Mouse (Mus musculus) stomach, postnatal 0 days (tissue): ENCODE results near the gene Ypel5. TPM values are rescaled to one million over a fixed set of nuclear protein-coding genes. Genes with fewer than 3 reads are reported as not detected.

ENCODE experiments used
- ATAC-seq: fragments of 200-750 bp; cut with Nextera tagmentation; 2 replicates; pipeline ENCODE4 v1.8.0; 2017; ENCODE audit not compliant: low FRiP score, low TSS enrichment
- DNase-seq: peaks from one replicate; pipeline ENCODE4 v3.0.0-alpha.2; 2016; ENCODE audit warnings: low spot score
- H3K27ac ChIP-seq: fragments of 300-500 bp; sonication (generic); replicated peaks from 2 replicates; pipeline ENCODE4 v1.5.1; 2014; ENCODE audit warnings: mild to moderate bottlenecking, control low read depth
- H3K27me3 ChIP-seq: fragments of 300-500 bp; sonication (generic); 2 replicates; pipeline ENCODE4 v1.6.1; 2014; ENCODE audit warnings: low read length; ENCODE audit not compliant: control insufficient read depth, insufficient read depth
- H3K36me3 ChIP-seq: fragments of 300-500 bp; sonication (generic); 2 replicates; pipeline ENCODE4 v1.6.1; 2014; ENCODE audit warnings: low read length, mixed read lengths; ENCODE audit not compliant: control insufficient read depth, insufficient read depth
- H3K4me1 ChIP-seq: fragments of 300-500 bp; sonication (generic); replicated peaks from 2 replicates; pipeline ENCODE4 v1.6.1; 2014; ENCODE audit warnings: antibody characterized with exemption; ENCODE audit not compliant: control insufficient read depth, insufficient read depth
- H3K4me2 ChIP-seq: fragments of 300-500 bp; sonication (generic); replicated peaks from 2 replicates; pipeline ENCODE4 v1.6.1; 2014; ENCODE audit warnings: low read depth, mild to moderate bottlenecking, control low read depth, moderate library complexity
- H3K4me3 ChIP-seq: fragments of 300-500 bp; sonication (generic); 2 replicates; pipeline ENCODE4 v1.5.1; 2014; ENCODE audit warnings: low read depth, low read length, control low read depth
- H3K9ac ChIP-seq: fragments of 300-500 bp; sonication (generic); 2 replicates; pipeline ENCODE4 v1.6.1; 2014; ENCODE audit warnings: mild to moderate bottlenecking, low read length, control low read depth, mixed read lengths
- H3K9me3 ChIP-seq: fragments of 300-500 bp; sonication (generic); 2 replicates; pipeline ENCODE4 v1.6.1; 2016; ENCODE audit warnings: low read length; ENCODE audit not compliant: control insufficient read depth
- CTCF ChIP-seq: IDR thresholded peaks from 2 replicates; pipeline ENCODE4 v1.5.1; 2016; ENCODE audit warnings: antibody characterized with exemption, low read depth, mild to moderate bottlenecking, moderate library complexity
- EP300 ChIP-seq: optimal IDR thresholded peaks from 2 replicates; pipeline ENCODE3; 2016; ENCODE audit warnings: antibody characterized with exemption
- WGBS: fragments of 180-500 bp; shearing (Covaris S2); extraction: QIAGEN DNeasy Blood & Tissue Kit; methylation state at CpG from one replicate; pipeline ENCODE4 v1.1.7; 2014; 5-methylcytosine and 5-hydroxymethylcytosine counted together
- polyA plus RNA-seq: library from polyadenylated mRNA; unstranded; fragments of >200 nt; fragmentation: Nextera tagmentation; extraction: Ambion mirVana; gene quantifications from 2 replicates; pipeline ENCODE4 v1.2.1, GENCODE M21; 2015

Ypel5 gene
- 67.3 and 69.5 TPM in 2 replicates for polyA plus RNA-seq

DNA sequence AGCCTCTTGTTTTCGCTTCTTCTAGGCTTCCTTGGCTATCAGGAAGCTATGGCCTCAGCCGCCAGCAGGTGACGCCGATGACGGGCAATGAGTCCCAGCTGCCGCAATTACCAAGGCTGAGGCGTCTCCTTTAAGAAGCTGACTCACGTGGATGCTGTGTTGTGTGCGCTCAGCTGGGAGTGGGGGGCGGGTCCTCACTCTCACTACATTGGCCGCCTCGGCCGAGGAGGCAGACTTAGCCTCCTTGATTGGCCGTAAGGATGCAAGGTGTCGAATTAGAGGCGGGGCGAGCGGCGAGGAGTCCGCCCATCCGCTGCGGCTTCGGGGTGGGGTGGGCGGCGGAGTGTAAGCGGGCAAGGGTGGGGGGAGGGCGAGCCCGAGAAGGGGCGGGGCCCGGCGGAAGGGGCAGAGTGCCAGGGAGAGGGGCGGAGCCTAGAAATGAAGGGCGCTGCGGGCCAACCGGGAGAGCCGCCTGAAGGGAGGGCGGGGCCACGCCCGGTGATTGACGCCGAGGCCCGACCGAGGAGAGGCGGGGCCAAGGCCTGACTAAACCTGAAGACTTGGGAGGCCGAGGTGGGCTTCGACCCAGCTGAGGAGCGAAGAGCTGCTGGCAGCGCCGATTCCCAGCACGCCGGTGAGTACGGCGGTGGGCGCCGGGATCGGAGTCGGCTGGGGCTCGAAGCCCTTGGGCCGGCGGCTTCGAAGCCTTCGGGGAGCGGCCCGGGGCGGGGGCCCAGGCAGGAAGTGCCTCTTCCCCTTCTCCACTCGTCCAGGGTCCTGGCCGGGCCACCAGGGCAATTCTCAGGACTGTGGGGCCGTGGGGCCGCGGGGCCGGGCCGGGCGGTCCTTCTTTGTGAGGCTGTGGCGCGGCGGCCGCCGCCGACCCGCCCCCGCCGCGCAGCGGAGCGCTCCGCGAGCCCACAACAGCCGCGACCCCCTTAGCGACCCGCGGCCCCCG is at the start of gene Ypel5:
Gene Ypel5, plus strand, starts transcription at position 296 of the 958 bp plus-strand sequence.
- H3K36me3 ChIP-seq: peaks cover 2% of the 10 kb centered on the region; the same call in 1 of the 2 replicates
- H3K27ac ChIP-seq: peak within 1 kb of the TSS; percentile 100
- H3K4me3 ChIP-seq: peak within 1 kb of the TSS; percentile 98
- under 1% methylated on average over 67 of the region's 93 CpGs for WGBS
- DNase-seq (peak; percentile 100), ATAC-seq (peak; percentile 98)
- peak within 1 kb of the TSS; percentile 100 for H3K9ac ChIP-seq
- TF ChIP-seq EP300: no peak
- peak; percentile 76 for TF ChIP-seq CTCF
- H3K4me2 ChIP-seq: peak within 1 kb of the TSS; percentile 63
- no peaks in the 10 kb centered on the region for H3K9me3 ChIP-seq
- H3K27me3 ChIP-seq: no peaks in the 10 kb centered on the region
- peaks cover 3% of the 10 kb centered on the region; the same call in 1 of the 2 replicates for H3K4me1 ChIP-seq

GRCm38 (mm10) chr17:72787886-72788436 is 48.3 kb upstream of the Ypel5 start:
- WGBS: 49% methylated on average over 6 of the region's 6 CpGs

DNA sequence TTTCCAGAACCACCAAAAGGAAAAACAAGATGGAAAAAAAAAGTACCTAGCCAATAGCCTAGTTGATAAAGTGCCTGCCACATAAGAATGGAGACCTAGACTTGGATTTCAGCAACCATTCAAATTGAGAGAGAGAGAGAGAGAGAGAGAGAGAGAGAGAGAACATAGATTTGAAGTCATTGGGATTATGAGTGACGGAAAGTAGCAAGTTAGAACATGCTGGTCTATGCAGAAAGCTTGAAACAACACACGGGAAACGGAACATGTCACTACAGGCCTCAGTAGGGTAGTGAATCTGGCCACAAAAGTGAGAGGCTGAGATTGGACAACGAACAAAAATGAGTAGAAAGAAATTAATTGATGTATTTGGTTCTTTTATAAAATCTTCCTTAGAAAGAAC is 43.0 kb upstream of the Ypel5 start:
- 78% methylated on average over 4 of the region's 4 CpGs for WGBS
- no peak overlapping the region for H3K27ac ChIP-seq
- ATAC-seq (no peak), DNase-seq (no peak)
- H3K4me2 ChIP-seq: no peak overlapping the region
- no peak overlapping the region for H3K4me3 ChIP-seq
- no peaks in the 10 kb centered on the region for H3K4me1 ChIP-seq
- H3K9me3 ChIP-seq: no peaks in the 10 kb centered on the region
- no peaks in the 10 kb centered on the region for H3K36me3 ChIP-seq
- no peaks in the 10 kb centered on the region for H3K27me3 ChIP-seq
- H3K9ac ChIP-seq: no peak overlapping the region
- TF ChIP-seq EP300: no peak
- no peak for TF ChIP-seq CTCF

More at GRCm38 (mm10) chr17:72787886-72788436, 48.3 kb upstream of the Ypel5 start:
- Histone ChIP-seq H3K36me3 (no peaks in the 10 kb centered on the region), H3K9ac (no peak overlapping the region), H3K9me3 (no peaks in the 10 kb centered on the region), H3K4me2 (no peak overlapping the region), H3K27me3 (no peaks in the 10 kb centered on the region), H3K4me1 (no peaks in the 10 kb centered on the region), H3K4me3 (no peak overlapping the region), H3K27ac (no peak overlapping the region)
- no peak for DNase-seq
- ATAC-seq: no peak
- TF ChIP-seq CTCF: no peak
- TF ChIP-seq EP300: no peak

GRCm38 (mm10) chr17:72794660-72795059 is 41.6 kb upstream of the Ypel5 start:
- Histone ChIP-seq H3K27me3 (no peaks in the 10 kb centered on the region), H3K9ac (no peak overlapping the region), H3K4me2 (no peak overlapping the region), H3K36me3 (no peaks in the 10 kb centered on the region), H3K4me1 (no peaks in the 10 kb centered on the region), H3K9me3 (no peaks in the 10 kb centered on the region), H3K4me3 (no peak overlapping the region), H3K27ac (no peak overlapping the region)
- no peak for DNase-seq
- TF ChIP-seq EP300 (no peak), CTCF (no peak)
- 24% methylated on average over 6 of the region's 6 CpGs for WGBS
- no peak for ATAC-seq

DNA sequence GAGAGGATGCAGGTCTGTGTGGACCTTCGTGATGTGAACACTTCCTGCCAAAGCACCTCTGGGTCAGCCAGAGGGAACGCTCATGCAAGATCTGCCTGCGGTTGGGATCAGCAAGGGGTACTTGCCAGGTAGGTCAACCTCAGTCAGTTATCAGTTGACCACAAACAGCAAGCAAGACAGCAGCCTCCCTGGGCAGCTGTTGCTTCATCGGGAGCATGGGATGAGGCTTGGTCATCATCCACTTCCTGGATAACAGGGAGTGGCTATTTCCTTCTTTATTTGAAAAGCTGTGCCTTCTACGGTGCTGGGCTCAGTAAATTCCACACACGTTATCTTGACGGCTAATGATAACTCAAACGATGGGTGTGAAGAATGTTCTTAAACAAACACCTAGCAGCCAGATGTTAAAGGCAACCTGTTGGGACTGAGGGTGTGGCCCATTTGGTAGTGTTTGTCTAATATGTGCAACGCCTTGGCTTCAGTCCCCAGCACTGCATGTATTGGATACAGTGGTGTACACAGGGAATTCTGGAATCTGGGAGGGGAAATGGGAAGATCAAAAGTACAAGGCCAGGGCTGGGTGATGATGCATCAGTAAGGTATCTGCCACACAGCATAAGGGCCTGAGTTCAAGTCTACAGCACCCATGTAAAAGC is 40.7 kb upstream of the Ypel5 start:
- ATAC-seq: peak; percentile 91
- H3K4me3 ChIP-seq: no peak overlapping the region
- TF ChIP-seq EP300: no peak
- no peak for TF ChIP-seq CTCF
- DNase-seq: peak; percentile 54
- no peaks in the 10 kb centered on the region for H3K9me3 ChIP-seq
- H3K27ac ChIP-seq: peak overlapping the region; percentile 49
- H3K4me1 ChIP-seq: no peaks in the 10 kb centered on the region
- no peaks in the 10 kb centered on the region for H3K27me3 ChIP-seq
- H3K4me2 ChIP-seq: no peak overlapping the region
- no peaks in the 10 kb centered on the region for H3K36me3 ChIP-seq
- H3K9ac ChIP-seq: no peak overlapping the region
- WGBS: 24% methylated on average over 9 of the region's 9 CpGs
